Mouse (Mus musculus): Measurements from ENCODE around the gene Tmem94.
"Not testable (repeated sequence)": the region's sequence is repeated elsewhere in the genome, so short reads cannot be mapped to it uniquely, and the experiment has no call there.

Gene Tmem94

GRCm38 (mm10) chr11:115765103-115765606 lies at the start of gene Tmem94:
Gene Tmem94 (plus strand): TSS chr11:115765433.
- peak; percentile 91 for DNase-seq (ENCODE audit: extremely low read depth, insufficient read length, low spot score)

GRCm38 (mm10) chr11:115716410-115717338 lies 48.6 kb upstream of the Tmem94 start:
- DNase-seq (ENCODE audit: extremely low read depth, insufficient read length, low spot score) = peak; percentile 24

- peak; percentile 18 for DNase-seq (ENCODE audit: extremely low read depth, insufficient read length, low spot score)
Observed at GRCm38 (mm10) chr11:115717660-115718390, 47.4 kb upstream of the Tmem94 start.

DNA sequence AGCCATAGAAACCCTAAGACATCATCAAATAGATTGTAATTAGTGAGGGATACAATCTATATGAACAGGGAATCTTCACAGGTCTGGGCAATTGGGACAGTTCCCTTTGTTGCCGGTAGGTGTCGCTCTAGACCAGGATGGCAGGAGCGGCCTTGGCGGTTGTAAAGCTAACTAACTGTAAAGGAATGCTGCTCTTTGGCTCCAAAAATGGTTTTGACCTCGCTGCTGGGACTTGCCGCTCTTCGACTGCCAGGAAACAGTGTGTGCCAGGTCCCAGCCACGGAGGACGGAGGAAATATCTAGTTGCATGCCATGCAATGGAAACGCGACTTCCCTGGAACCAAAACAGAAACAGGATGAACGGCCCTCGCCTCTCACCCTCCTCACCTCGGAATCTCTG lies 42.6 kb upstream of the Tmem94 start:
- peak; percentile 76 for DNase-seq (ENCODE audit: extremely low read depth, insufficient read length, low spot score)

DNA sequence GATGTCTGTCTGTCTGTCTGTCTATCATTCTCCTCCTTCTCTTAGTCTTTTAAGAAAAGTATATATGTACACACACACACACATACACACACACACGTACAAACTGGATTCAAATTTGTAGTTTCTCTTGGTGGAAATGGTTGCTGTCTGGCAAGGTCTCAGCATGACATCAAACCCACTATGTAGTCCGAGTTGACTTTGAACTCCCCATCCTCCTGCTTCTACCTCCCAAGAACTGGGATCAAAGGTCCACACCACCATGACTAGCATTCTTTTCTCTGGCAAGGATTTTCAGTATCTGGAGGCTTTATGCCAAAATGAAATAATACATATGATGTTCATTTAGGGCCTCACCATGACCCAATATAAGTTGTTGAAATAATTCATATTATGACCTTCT lies 42.0 kb upstream of the Tmem94 start:
- no peak for DNase-seq (ENCODE audit: extremely low read depth, insufficient read length, low spot score)

DNA sequence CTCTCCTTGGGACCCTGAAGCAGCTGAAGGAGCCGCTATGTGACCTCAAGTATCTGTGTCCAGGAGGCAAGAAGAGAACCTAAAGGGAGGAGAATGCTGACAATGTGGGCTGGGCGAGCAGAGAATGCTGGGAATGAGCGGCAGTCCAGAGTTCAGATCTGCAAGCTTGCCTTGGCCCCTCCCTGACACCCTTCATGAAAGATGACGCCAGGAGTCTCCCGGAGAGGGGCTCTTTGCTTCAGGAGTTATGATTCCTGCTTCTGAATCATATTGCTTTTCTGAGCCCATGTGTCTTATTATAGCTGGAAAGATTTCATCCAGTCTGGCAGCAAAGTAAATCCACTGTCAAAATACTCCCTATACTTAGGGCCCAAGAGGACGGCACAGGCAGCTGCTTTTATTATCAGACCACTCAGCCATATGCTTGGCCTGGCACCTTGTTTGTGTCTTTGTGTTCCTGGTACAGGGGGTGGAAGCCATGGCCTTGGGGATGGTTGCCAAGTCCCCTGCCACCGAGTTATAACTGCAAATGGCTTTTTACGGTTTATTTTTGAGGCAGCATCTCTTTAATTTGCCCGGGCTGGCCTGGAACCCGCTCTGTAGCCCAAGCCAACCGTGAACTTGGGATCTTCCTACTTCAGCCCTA lies 31.1 kb upstream of the Tmem94 start:
- DNase-seq (ENCODE audit: extremely low read depth, insufficient read length, low spot score) = no peak

DNA sequence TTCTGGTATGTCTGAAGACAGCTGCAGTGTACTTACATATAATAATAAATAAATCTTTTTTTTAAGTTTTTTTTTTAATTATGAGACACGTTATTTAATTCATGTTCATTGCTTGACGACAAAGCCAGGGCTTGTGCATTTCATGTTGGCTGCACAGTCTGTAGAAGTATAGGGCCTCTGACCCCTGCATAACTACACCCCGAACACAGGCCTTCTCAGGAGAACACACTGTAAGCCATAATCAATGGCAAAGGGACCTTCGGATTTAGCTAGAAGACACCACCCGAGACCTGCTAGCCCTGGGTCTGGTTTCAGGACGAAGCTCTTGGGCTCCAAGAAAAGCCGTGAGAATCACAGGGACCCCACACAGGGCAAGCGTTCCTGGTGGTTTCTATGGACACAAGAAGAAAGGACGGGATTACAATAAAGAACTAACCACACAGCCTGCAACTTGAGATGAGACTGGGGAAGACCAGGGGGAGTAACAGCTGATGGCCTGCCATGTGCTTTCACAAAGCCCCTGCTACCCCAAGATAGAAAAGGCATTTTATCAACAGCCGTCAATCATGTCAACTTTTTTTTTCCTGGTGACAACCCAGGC lies 27.5 kb upstream of the Tmem94 start:
- no peak for DNase-seq (ENCODE audit: extremely low read depth, insufficient read length, low spot score)

DNA sequence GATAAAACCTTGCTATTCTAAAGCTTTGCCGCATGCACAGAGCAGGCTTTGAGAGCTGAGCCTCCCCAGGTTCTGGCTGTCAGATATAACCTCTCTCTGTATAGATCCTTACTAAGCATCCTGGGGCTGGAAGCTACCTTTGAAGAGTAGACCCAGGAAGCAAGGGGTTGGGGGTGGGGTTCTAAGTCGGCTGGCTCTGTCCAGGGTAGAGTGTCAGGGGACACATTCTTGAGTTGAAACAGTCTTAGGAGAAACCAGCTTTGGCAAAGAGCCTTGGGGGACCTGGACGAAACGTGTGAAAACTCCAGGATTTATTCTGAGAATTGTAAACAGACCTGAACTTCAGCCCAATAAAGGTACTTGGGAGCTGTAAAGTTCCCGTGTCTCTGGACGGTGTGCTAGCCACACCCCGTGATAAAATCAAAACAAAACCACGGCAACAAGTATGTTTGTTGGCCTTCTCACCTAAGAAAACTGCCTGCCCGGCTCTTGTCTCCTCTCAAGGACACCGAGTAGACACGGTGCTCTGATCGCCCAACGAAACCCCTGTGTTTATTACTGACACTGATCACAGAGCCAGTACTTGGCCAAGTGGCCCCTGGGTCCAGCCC lies 26.9 kb upstream of the Tmem94 start:
- no peak for DNase-seq (ENCODE audit: extremely low read depth, insufficient read length, low spot score)

DNA sequence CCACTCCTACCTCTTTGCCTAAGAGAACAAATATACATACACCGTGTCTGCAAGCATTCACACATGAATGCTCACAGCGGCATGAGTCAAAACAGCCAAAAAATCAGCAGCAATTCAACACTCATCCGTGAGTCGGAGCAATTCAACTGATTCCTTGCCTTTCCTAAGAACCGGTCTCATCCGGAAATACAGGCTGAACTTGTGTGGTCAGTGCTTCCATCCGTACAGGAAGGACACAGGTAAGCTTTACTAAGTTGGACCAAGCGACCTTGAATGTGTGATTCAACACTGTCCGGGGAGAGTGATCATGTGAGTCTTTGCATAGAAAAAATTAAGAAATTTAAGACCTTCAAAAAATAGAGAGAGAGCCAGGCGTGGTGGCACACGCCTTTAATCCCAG lies 24.2 kb upstream of the Tmem94 start:
- no peak for DNase-seq (ENCODE audit: extremely low read depth, insufficient read length, low spot score)

- DNase-seq (ENCODE audit: extremely low read depth, insufficient read length, low spot score) = no peak
Observed at GRCm38 (mm10) chr11:115742926-115743325, 22.3 kb upstream of the Tmem94 start.

GRCm38 (mm10) chr11:115744385-115744784 lies 20.8 kb upstream of the Tmem94 start:
- no peak for DNase-seq (ENCODE audit: extremely low read depth, insufficient read length, low spot score)

DNA sequence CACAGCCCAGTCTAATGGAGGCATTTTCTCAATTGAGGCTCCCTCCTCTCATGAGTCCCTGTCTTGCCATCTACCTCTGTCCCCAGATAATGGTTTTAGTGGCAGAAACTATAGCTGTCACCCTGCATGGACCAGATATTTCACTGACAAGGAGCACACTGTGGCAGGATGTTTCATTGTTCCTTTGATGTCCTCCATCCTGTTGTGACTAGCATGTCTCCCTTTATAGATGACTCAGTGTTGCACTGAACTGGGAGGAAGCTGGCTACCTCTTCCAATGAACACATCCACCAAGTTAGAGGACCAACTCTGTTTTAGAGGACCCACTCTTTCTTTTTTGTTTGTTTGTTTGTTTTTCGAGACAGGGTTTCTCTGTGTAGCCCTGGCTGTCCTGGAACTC lies 19.1 kb upstream of the Tmem94 start:
- no peak for DNase-seq (ENCODE audit: extremely low read depth, insufficient read length, low spot score)

DNA sequence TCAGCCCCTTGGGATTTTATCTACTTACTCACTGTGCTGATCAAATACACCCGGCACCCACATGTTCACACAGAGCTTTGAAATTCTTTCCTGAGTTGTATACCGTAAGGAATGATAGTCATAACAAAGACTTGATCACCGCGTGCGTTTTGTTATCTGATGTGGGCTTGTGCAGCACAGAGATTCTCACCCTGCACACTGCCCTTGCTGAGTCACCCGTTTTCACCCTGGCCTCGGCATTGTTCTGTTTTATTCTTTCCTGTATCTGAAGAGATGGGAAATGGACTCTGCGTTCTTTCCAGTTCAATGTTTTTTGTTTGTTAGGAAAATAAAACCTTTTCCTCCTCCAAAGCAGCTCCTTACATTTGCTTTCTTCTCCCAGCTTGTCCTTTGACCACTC lies 18.5 kb upstream of the Tmem94 start:
- DNase-seq (ENCODE audit: extremely low read depth, insufficient read length, low spot score) = no peak

- DNase-seq (ENCODE audit: extremely low read depth, insufficient read length, low spot score) = no peak
Observed at GRCm38 (mm10) chr11:115747351-115747750, 17.9 kb upstream of the Tmem94 start.

DNA sequence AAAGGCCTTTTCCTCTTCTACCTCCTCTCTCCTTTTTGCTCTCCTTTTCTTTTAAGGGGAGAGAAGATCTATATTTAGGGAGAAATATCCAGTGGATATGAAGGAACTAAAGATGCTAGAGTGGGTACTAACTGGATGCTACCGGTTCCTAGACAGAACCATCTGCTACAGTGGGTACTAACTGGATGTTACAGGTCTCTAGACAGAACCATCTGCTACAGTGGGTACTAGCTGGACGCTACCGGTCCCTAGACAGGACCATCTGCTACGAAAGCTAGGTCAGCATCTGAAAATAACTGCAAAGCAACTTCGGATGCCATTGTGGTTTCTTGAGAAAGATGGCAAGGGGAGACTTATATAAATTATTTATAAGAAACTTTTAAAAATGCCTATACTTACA lies 15.4 kb upstream of the Tmem94 start:
- no peak for DNase-seq (ENCODE audit: extremely low read depth, insufficient read length, low spot score)

DNA sequence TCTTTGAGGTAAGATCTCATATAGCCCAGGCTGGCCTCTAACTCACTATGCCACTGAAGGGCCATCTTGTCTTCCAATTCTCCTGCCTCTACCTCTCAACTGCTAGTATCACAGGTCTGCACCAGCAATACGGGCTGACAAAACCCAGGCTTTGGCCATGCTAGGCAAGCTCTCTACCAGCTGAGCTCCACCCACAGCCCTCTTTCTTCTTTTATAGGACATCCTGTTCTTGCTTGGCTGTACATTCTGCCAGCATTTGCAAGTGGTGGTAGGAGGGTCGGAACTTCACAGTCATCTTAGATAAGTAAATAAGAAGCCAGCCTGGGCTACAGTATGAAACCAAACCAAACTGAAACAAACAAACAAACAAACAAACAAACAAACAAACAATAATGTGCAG lies 13.5 kb upstream of the Tmem94 start:
- DNase-seq (ENCODE audit: extremely low read depth, insufficient read length, low spot score) = no peak

- DNase-seq (ENCODE audit: extremely low read depth, insufficient read length, low spot score) = no peak
Observed at GRCm38 (mm10) chr11:115752653-115753052, 12.6 kb upstream of the Tmem94 start.

DNA sequence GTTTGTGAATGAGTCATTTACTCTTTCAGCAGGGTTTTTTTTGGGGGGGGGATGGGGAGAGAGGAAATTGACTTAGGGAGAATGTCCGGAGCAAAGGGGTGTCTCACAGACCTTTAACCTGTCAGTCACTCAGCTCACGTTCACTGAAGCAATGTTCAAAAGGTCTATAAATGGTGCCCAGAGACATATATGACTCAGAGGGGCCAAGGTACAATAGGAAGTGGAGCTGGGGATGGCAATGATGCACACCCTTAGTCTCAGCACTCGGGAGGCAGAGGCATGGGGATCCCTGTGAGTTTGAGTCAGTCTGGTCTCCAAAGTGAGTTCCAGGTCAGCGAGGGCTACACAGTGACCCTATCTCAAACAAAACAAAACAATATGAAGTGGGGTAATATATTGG lies 11.7 kb upstream of the Tmem94 start:
- no peak for DNase-seq (ENCODE audit: extremely low read depth, insufficient read length, low spot score)

GRCm38 (mm10) chr11:115762176-115762575 lies 3.1 kb upstream of the Tmem94 start:
- DNase-seq (ENCODE audit: extremely low read depth, insufficient read length, low spot score) = not testable (repeated sequence)

- DNase-seq (ENCODE audit: extremely low read depth, insufficient read length, low spot score) = no peak
Observed at GRCm38 (mm10) chr11:115764698-115765097, 535 bp upstream of the Tmem94 start.
